Mouse (Mus musculus) CH12.LX (cell line): ENCODE data around the gene Gdf1. TPM values are rescaled to one million over a fixed set of nuclear protein-coding genes. Genes with fewer than 3 reads are reported as not detected.

ENCODE experiments used
- DNase-seq: peaks from one replicate; pipeline ENCODE4 v3.0.0-alpha.2; 2013; ENCODE audit errors: extremely low read depth
- H3K27ac ChIP-seq: 2 replicates; pipeline ENCODE4 v1.5.1; 2012; ENCODE audit warnings: low read depth, mild to moderate bottlenecking, control low read depth, moderate library complexity; ENCODE audit not compliant: insufficient read depth
- H3K27me3 ChIP-seq: replicated peaks from 2 replicates; pipeline ENCODE3; 2012; ENCODE audit warnings: inconsistent platforms
- H3K36me3 ChIP-seq, 2 experiments: replicated peaks in 1 of 2; 2 replicates each; pipeline versions ENCODE3 to v1.6.1; 2012; ENCODE audit warnings: inconsistent platforms in 1 of 2, low read length in 1 of 2, mild to moderate bottlenecking in 1 of 2, mixed read lengths in 1 of 2, moderate library complexity in 1 of 2; ENCODE audit not compliant: control insufficient read depth in 1 of 2, insufficient read depth in 1 of 2
- H3K4me1 ChIP-seq, 2 experiments: 2 replicates each; pipeline ENCODE4 v1.6.1; 2012; ENCODE audit warnings: inconsistent platforms in 1 of 2, moderate library complexity in 1 of 2; ENCODE audit not compliant: insufficient read depth in 2 of 2, control insufficient read depth in 1 of 2
- H3K4me2 ChIP-seq: 2 replicates; pipeline ENCODE4 v1.6.1; 2012; ENCODE audit warnings: low read depth, mild to moderate bottlenecking, control low read depth; ENCODE audit not compliant: poor library complexity, insufficient read depth, severe bottlenecking
- H3K4me3 ChIP-seq, 3 experiments: fragments of 150-350 bp in 1 of 3; sonication (generic) in 1 of 3; replicated peaks in 1 of 3; 2 replicates each; pipeline versions ENCODE3 to v1.5.1; 2011 to 2012; ENCODE audit warnings: low read depth in 2 of 3, low read length in 2 of 3, mild to moderate bottlenecking in 2 of 3, moderate library complexity in 2 of 3, control low read depth in 1 of 3, improper control_type of control experiment in 1 of 3, inconsistent platforms in 1 of 3, mixed read lengths in 1 of 3; ENCODE audit not compliant: poor library complexity in 1 of 3
- H3K79me2 ChIP-seq: replicated peaks from 2 replicates; pipeline ENCODE4 v1.6.1; 2012; ENCODE audit warnings: mild to moderate bottlenecking, moderate library complexity; ENCODE audit not compliant: control insufficient read depth, poor library complexity, insufficient read depth, severe bottlenecking; ENCODE audit errors: extremely low read depth
- H3K9ac ChIP-seq: 2 replicates; pipeline ENCODE4 v1.6.1; 2012; ENCODE audit warnings: low read depth, mild to moderate bottlenecking, control low read depth, moderate library complexity; ENCODE audit not compliant: insufficient read depth
- H3K9me3 ChIP-seq: replicated peaks from 2 replicates; pipeline ENCODE3; 2012; ENCODE audit warnings: low read length, inconsistent platforms, mixed read lengths
- CHD1 ChIP-seq: IDR thresholded peaks from 2 replicates; pipeline ENCODE4 v1.6.1; 2012; ENCODE audit warnings: low read depth, low read length, improper control_type of control experiment, inconsistent platforms
- CTCF ChIP-seq, 2 experiments: IDR thresholded peaks in 1 of 2; conservative IDR thresholded peaks in 1 of 2; 2 replicates each; pipeline ENCODE4 v1.5.1; 2011 to 2012; ENCODE audit warnings: low read depth in 2 of 2, low read length in 2 of 2, improper control_type of control experiment in 1 of 2, inconsistent platforms in 1 of 2, mild to moderate bottlenecking in 1 of 2, moderate library complexity in 1 of 2
- E2F4 ChIP-seq: IDR thresholded peaks from 2 replicates; pipeline ENCODE4 v1.6.1; 2011; ENCODE audit warnings: low read depth, low read length, improper control_type of control experiment; ENCODE audit not compliant: insufficient replicate concordance
- ELF1 ChIP-seq: IDR thresholded peaks from 2 replicates; pipeline ENCODE4 v1.6.1; 2014; ENCODE audit warnings: low read depth, mild to moderate bottlenecking, inconsistent platforms, low read length, improper control_type of control experiment
- EP300 ChIP-seq: IDR thresholded peaks from 2 replicates; pipeline ENCODE4 v1.6.1; 2011; ENCODE audit warnings: low read length, improper control_type of control experiment
- GABPA ChIP-seq: IDR thresholded peaks from 2 replicates; pipeline ENCODE4 v1.6.1; 2012; ENCODE audit warnings: low read depth, low read length, improper control_type of control experiment, inconsistent platforms; ENCODE audit not compliant: insufficient replicate concordance
- IRF4 ChIP-seq: IDR thresholded peaks from 2 replicates; pipeline ENCODE4 v1.6.1; 2014; ENCODE audit warnings: low read depth, mild to moderate bottlenecking, inconsistent platforms, low read length, improper control_type of control experiment
- JUN ChIP-seq: IDR thresholded peaks from 2 replicates; pipeline ENCODE4 v1.6.1; 2011; ENCODE audit warnings: low read depth, mild to moderate bottlenecking, low read length, improper control_type of control experiment, moderate library complexity; ENCODE audit not compliant: insufficient read depth
- JUND ChIP-seq: conservative IDR thresholded peaks from 2 replicates; pipeline ENCODE4 v1.6.1; 2011; ENCODE audit warnings: low read depth, low read length, improper control_type of control experiment
- KAT2A ChIP-seq: IDR thresholded peaks from 2 replicates; pipeline ENCODE4 v1.6.1; 2012; ENCODE audit warnings: low read length, improper control_type of control experiment, inconsistent platforms; ENCODE audit not compliant: insufficient replicate concordance
- MAFK ChIP-seq: IDR thresholded peaks from 2 replicates; pipeline ENCODE4 v1.6.1; 2011; ENCODE audit warnings: low read length, improper control_type of control experiment; ENCODE audit not compliant: insufficient replicate concordance
- MAZ ChIP-seq: IDR thresholded peaks from 2 replicates; pipeline ENCODE4 v1.6.1; 2012; ENCODE audit warnings: low read depth, mild to moderate bottlenecking, inconsistent platforms, low read length, improper control_type of control experiment, moderate library complexity
- MYC ChIP-seq: IDR thresholded peaks from 2 replicates; pipeline ENCODE4 v1.6.1; 2011; ENCODE audit warnings: low read depth, mild to moderate bottlenecking, improper control_type of control experiment, low read length
- NELFE ChIP-seq: IDR thresholded peaks from 2 replicates; pipeline ENCODE4 v1.6.1; 2011; ENCODE audit warnings: low read depth, low read length, improper control_type of control experiment
- PAX5 ChIP-seq: IDR thresholded peaks from 2 replicates; pipeline ENCODE4 v1.6.1; 2012; ENCODE audit warnings: low read length, inconsistent platforms, mixed read lengths
- RAD21 ChIP-seq: IDR thresholded peaks from 2 replicates; pipeline ENCODE4 v1.6.1; 2011; ENCODE audit warnings: low read depth, mild to moderate bottlenecking, low read length, improper control_type of control experiment, moderate library complexity
- SIN3A ChIP-seq: IDR thresholded peaks from 2 replicates; pipeline ENCODE4 v1.6.1; 2012; ENCODE audit warnings: low read length, improper control_type of control experiment, inconsistent platforms
- TBP ChIP-seq: conservative IDR thresholded peaks from 2 replicates; pipeline ENCODE4 v1.6.1; 2011; ENCODE audit warnings: low read depth, low read length, improper control_type of control experiment
- TCF12 ChIP-seq: IDR thresholded peaks from 2 replicates; pipeline ENCODE4 v1.6.1; 2014; ENCODE audit warnings: low read depth, mild to moderate bottlenecking, inconsistent platforms, low read length, improper control_type of control experiment
- USF1 ChIP-seq: IDR thresholded peaks from 2 replicates; pipeline ENCODE4 v1.6.1; 2014; ENCODE audit warnings: low read depth, mild to moderate bottlenecking, inconsistent platforms, low read length, improper control_type of control experiment
- USF2 ChIP-seq: conservative IDR thresholded peaks from 2 replicates; pipeline ENCODE4 v1.6.1; 2011; ENCODE audit warnings: low read depth, low read length, improper control_type of control experiment
- ZKSCAN1 ChIP-seq: IDR thresholded peaks from 2 replicates; pipeline ENCODE4 v1.6.1; 2012; ENCODE audit warnings: low read depth, inconsistent platforms, low read length, improper control_type of control experiment, borderline replicate concordance
- ZNF384 ChIP-seq: IDR thresholded peaks from 2 replicates; pipeline ENCODE4 v1.6.1; 2012; ENCODE audit warnings: low read depth, low read length, improper control_type of control experiment, inconsistent platforms
- dilution Hi-C: fragments of 300-500 bp; cut with MboI; formaldehyde crosslinking; loops from 2 replicates; pipeline ENCODE4 v1.14.3; 2020; ENCODE audit warnings: low sequenced_read_pairs; ENCODE audit not compliant: extremely low pct_unique_long_range_greater_than_20kb, extremely low pct_ligation_motif_present
- in situ Hi-C: fragments of 300-500 bp; cut with MboI; formaldehyde crosslinking; loops from 3 replicates; pipeline ENCODE4 v1.14.3; 2019; ENCODE audit warnings: low sequenced_read_pairs, low pct_ligation_motif_present, low pct_unique_long_range_greater_than_20kb, mixed read lengths
- polyA plus RNA-seq: library from polyadenylated mRNA; unstranded; fragments of >175 nt; gene quantifications from 2 replicates; pipeline ENCODE4 v1.2.1, GENCODE M21; 2012; ENCODE audit warnings: low read depth; ENCODE audit not compliant: insufficient read length
- total RNA-seq, 2 experiments: library from RNA; depleted of rRNA; stranded (reverse); fragments of 300-350 nt in 1 of 2; fragments of >200 nt in 1 of 2; gene quantifications; 2 replicates each; pipeline ENCODE4 v1.2.3; 2012 to 2014

Gdf1 gene
- total and polyA plus RNA-seq, 3 experiments: 0.17 TPM; not detected in 2

- TF ChIP-seq EP300 (no peak), E2F4 (no peak), RAD21 (no peak), SIN3A (no peak), USF1 (no peak), ELF1 (no peak), CHD1 (no peak), NELFE (no peak), ZKSCAN1 (no peak), MAFK (no peak), IRF4 (no peak), JUN (no peak), ZNF384 (no peak), JUND (no peak)
- Histone ChIP-seq H3K36me3 (no peaks in the 10 kb centered on the region), H3K79me2 (no peaks in the 10 kb centered on the region), H3K4me1 (peaks cover 3 to 11% of the 10 kb centered on the region in 2 experiments), H3K9me3 (peaks cover 22% of the 10 kb centered on the region), H3K27ac (no peak overlapping the region), H3K27me3 (peaks cover 9% of the 10 kb centered on the region), H3K4me2 (no peak overlapping the region), H3K9ac (no peak overlapping the region), H3K4me3 (no peak overlapping the region)
- no peak for DNase-seq
- in situ Hi-C loops (no loop called here), dilution Hi-C loops (no loop called here)
These were observed 45.7 kb downstream of the Gdf1 start for GRCm38 (mm10) chr8:70375212-70375859.

- H3K4me3 ChIP-seq: no peak overlapping the region
- peaks cover 22% of the 10 kb centered on the region for H3K9me3 ChIP-seq
- no peaks in the 10 kb centered on the region for H3K36me3 ChIP-seq
- no peaks in the 10 kb centered on the region for H3K79me2 ChIP-seq
- dilution Hi-C loops (no loop called here), in situ Hi-C loops (no loop called here)
- no peak overlapping the region for H3K27ac ChIP-seq
- DNase-seq: no peak
- no peak overlapping the region for H3K4me2 ChIP-seq
- H3K27me3 ChIP-seq: peaks cover 9% of the 10 kb centered on the region
- peaks cover 3 to 11% of the 10 kb centered on the region in 2 experiments for H3K4me1 ChIP-seq
- no peak for TF ChIP-seq ELF1
- no peak for TF ChIP-seq CTCF (conservative IDR thresholded peaks at IDR 0.05 in 1 of 2, IDR thresholded peaks at IDR 0.05 in 1 of 2; ENCODE audit: low read depth in 2 of 2, low read length in 2 of 2)
- no peak for TF ChIP-seq GABPA
- no peak for TF ChIP-seq PAX5
- TF ChIP-seq TBP: no peak
- TF ChIP-seq MAFK: no peak
- TF ChIP-seq KAT2A: no peak
- no peak for TF ChIP-seq JUN
- TF ChIP-seq USF2: no peak
- no peak for TF ChIP-seq EP300
- TF ChIP-seq IRF4: no peak
- TF ChIP-seq MAZ: no peak
- no peak for TF ChIP-seq TCF12
- no peak for TF ChIP-seq E2F4
- no peak for TF ChIP-seq USF1
- no peak for TF ChIP-seq MYC
- no peak overlapping the region for H3K9ac ChIP-seq
These were observed 46.7 kb downstream of the Gdf1 start for GRCm38 (mm10) chr8:70376275-70376741.
